Mouse (Mus musculus) liver, embryonic 18 days (tissue): ENCODE data around the gene Rusc2. TPM values are rescaled to one million over a fixed set of nuclear protein-coding genes. Genes with fewer than 3 reads are reported as not detected.

ENCODE experiments used
- polyA plus RNA-seq: library from polyadenylated mRNA; depleted of rRNA; stranded (reverse); fragments of >200 nt; gene quantifications from 2 replicates; pipeline ENCODE4 v1.2.3, GENCODE M21; 2012; rRNA removed

Rusc2 gene
- 2.9 and 4.0 TPM in 2 replicates for polyA plus RNA-seq

GRCm38 (mm10) chr4:43381408-43382154, at the start of gene Rusc2:
Rusc2 (plus strand) TSS chr4:43381979.

GRCm38 (mm10) chr4:43428946-43429345, 47.2 kb downstream of the Rusc2 start, which contains the start of gene Fam166b:
Fam166b (minus strand) TSS chr4:43429134.

GRCm38 (mm10) chr4:43441639-43442038, 59.9 kb downstream of the Rusc2 start, which contains the start of gene Tesk1:
Tesk1 (plus strand) TSS chr4:43441939.

GRCm38 (mm10) chr4:43454041-43454836, 72.5 kb downstream of the Rusc2 start, which contains the start of gene Cd72:
Cd72 (minus strand) TSS chr4:43454628.

Other genes with a start within 250 kb of the Rusc2 start
- 0.24 and 0.25 TPM in 2 replicates for gene Atp8b5, start 114.8 kb upstream of the Rusc2 start, polyA plus RNA-seq
- 0.08 and 0.11 TPM in 2 replicates for gene Fam166b, start 47.2 kb downstream of the Rusc2 start, polyA plus RNA-seq
- 5.2 and 5.5 TPM in 2 replicates for gene Tesk1, start 60.0 kb downstream of the Rusc2 start, polyA plus RNA-seq
- gene Cd72, start 72.6 kb downstream of the Rusc2 start, polyA plus RNA-seq = 5.9 and 7.6 TPM in 2 replicates
- 0.66 and 0.95 TPM in 2 replicates for gene Sit1, start 101.8 kb downstream of the Rusc2 start, polyA plus RNA-seq
- 61.8 and 73.3 TPM in 2 replicates for gene Ccdc107, start 110.9 kb downstream of the Rusc2 start, polyA plus RNA-seq
- gene Arhgef39, start 117.7 kb downstream of the Rusc2 start, polyA plus RNA-seq = 21.6 and 29.0 TPM in 2 replicates
- 1.2 TPM in 2 replicates for gene Car9, start 125.0 kb downstream of the Rusc2 start, polyA plus RNA-seq
- gene Tpm2, start 141.8 kb downstream of the Rusc2 start, polyA plus RNA-seq = 7.9 and 9.7 TPM in 2 replicates
- 18.2 and 19.5 TPM in 2 replicates for gene Creb3, start 180.4 kb downstream of the Rusc2 start, polyA plus RNA-seq
- gene Tln1, start 180.7 kb downstream of the Rusc2 start, polyA plus RNA-seq = 24.2 and 32.2 TPM in 2 replicates
- gene Rgp1, start 196.7 kb downstream of the Rusc2 start, polyA plus RNA-seq = 13.1 and 16.8 TPM in 2 replicates
- 10.0 and 13.0 TPM in 2 replicates for gene Gba2, start 196.9 kb downstream of the Rusc2 start, polyA plus RNA-seq
- 0.04 TPM in 1 of 2 replicates, not detected in the other for gene Msmp, start 202.5 kb downstream of the Rusc2 start, polyA plus RNA-seq
- gene Npr2, start 250.0 kb downstream of the Rusc2 start, polyA plus RNA-seq = 2.2 and 2.9 TPM in 2 replicates